Mouse (Mus musculus): Measurements from ENCODE around the gene Dut.
A peak's percentile ranks its signal among the peaks of the same experiment; 100 is the strongest.

DNA sequence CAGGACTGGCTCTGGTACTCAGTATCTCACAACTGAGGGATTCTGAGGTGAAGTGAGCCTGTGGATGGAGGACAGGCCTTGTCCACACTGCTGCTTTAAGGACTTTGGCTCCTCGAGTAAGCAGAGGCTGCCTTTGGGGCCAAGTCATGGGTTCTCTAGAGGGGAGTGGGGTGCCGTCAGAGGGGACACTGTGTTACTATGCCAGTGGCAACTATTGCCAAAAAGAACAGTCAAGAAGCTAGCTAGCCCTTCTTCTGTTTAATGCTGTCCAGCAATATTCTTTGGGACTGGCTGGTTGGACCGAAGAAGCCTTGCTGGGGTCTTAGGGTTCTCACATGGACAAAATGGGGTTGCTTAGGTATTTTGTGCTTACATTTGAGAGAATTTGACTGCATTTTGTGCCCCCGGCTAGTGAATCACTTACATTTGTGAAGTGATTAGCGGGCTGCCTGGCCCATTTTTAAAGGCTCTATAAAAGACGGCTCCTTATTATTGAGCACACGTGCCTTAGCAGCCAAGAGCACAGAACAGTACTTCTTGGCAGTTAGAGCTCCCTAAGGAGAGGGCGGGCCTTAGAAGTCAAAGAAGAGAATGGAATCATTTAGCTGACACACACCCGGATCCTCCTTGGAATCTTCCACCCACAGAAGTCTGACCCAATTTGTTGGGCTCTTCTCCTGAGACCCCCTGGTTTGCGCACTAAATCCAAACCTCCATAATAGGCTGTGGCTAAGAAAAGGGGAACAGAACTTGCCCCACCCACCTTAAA, 43.4 kb downstream of the Dut start:
- no peak for TF ChIP-seq CTCF (IDR thresholded peaks at IDR 0.05; ENCODE audit: borderline replicate concordance, insufficient read depth, low read length)
- TF ChIP-seq POLR2A (IDR thresholded peaks at IDR 0.05; ENCODE audit: low read depth, low read length) = 0 out of 2 replicates have a peak, but pooled peaks have one; percentile 14
